Mouse (Mus musculus): Measurements from ENCODE around the gene Zfp524. TPM values are rescaled to one million over a fixed set of nuclear protein-coding genes. Genes with fewer than 3 reads are reported as not detected.
"Not testable (repeated sequence)": the region's sequence is repeated elsewhere in the genome, so short reads cannot be mapped to it uniquely, and the experiment has no call there.

Zfp524 gene
- total and polyA plus RNA-seq, 3 experiments: 8.7 to 17.7 (median 9.2) TPM

DNA sequence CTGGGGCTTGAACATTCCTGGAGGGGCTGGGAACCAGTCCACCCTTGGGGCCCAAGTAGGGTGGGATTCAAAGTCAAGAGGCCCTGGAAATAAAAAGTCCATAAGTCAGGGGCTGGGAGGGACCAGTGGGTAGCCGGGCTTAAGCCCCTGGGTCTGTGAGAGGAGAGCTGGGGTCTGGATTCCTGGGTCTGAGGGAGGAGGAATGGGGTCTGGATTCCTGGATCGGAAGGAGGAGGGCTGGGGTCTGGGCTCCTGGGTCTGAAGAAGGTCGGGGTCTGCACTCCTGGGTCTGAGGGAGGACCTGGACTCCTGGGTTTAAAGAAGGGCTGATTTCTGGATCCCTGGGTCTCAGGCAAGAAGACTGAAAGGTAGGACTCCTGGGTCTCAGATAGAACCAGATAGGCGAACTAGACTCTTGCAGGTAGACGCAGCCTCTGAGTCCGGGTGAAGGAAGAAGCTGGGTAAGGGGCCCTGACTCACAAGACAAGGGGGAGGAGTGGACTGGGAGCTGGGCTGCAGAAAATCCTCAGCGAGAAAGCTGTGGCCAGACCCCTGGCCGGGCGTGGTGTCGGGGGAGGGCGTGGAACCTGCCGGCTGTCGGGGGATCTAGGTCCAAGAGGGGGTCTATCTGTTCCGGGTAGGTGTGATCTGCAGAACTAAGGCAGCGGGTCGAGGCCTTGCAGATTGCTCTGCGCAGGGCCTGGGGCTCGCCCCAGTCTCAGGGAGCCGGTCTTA, 18.8 kb upstream of the Zfp524 start:
- Histone ChIP-seq H3K79me2 (replicated peaks; ENCODE audit: control insufficient read depth, insufficient read depth, low read length) (no peaks in the 10 kb centered on the region), H3K9ac (ENCODE audit: low read depth, low read length) (peak overlapping the region; percentile 88), H3K36me3 (ENCODE audit: control insufficient read depth, insufficient read depth, low read length) (no peaks in the 10 kb centered on the region), H3K27me3 (ENCODE audit: control insufficient read depth, insufficient read depth, low read length) (no peaks in the 10 kb centered on the region), H3K4me1 (ENCODE audit: control insufficient read depth, insufficient read depth, low read length) (peaks cover 5% of the 10 kb centered on the region), H3K27ac (peak overlapping the region; percentile 75), H3K4me3 (peak overlapping the region; percentile 78)
- TF ChIP-seq POLR2A (IDR thresholded peaks at IDR 0.05; ENCODE audit: insufficient read depth, low read depth, low read length): no peak; the same call in 1 of the 2 replicates
- TF ChIP-seq CTCF (IDR thresholded peaks at IDR 0.05): no peak
- TF ChIP-seq EP300 (IDR thresholded peaks at IDR 0.05; ENCODE audit: insufficient read depth, low read depth, low read length): no peak
- DNase-seq: no peak
- intact Hi-C loops (cut with DNase I): loop anchor here (2.0 kb wide), 2 partner anchors 17 to 55 kb away; partner anchors contain the start of gene Zfp580
- WGBS: 7% methylated on average over 19 of the region's 19 CpGs

DNA sequence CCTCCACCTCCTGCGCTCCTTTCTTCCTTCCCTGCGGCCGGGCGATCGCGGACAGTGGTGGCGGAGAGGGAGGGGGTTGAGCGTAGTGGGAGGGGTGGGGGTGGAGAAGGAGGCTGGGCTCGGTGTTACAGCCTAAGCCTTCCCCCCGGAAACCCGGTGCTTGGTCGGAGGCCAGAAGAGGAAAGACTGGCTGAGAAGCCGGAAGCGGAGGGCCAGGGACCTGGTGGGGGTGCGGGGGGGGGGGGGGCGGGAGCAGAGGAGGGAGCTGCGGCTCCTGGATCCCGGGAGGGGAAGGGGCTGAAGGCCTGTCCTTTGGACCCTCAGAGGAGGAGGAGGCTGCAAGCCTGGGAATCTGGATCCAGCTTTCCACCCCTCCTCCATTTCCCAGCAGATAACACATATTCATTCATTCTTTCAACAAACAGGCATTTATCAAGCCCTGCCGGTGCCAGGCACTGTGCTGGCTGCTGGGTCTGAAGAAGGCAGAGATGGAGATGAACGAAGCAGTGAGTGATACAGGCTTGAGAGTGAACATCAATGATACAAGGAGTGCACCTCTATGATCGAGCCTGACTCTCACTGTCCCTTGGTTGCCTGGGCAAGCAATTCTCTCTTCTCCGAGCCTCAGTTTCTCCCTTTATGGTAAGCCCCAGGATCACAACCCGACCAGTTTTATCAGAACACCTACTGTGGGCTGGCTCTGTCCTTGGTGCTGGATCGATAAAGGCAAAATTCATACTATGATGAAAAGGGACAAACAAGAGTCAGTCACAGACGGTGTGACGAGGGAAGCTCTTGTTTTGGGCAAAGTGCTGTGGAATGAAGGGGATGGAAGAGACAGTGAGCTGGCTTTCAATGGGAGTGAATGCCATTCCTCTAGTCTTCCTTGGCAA, 18.0 kb upstream of the Zfp524 start, which contains the start of gene Zfp579:
Zfp579 (minus strand) TSS at position 156 of the 893 bp plus-strand sequence.
- 4% methylated on average over 20 of the region's 26 CpGs for WGBS
- no peaks in the 10 kb centered on the region for H3K36me3 ChIP-seq (ENCODE audit: control insufficient read depth, insufficient read depth, low read length)
- peak; percentile 88 to 93 for DNase-seq
- peaks cover 5% of the 10 kb centered on the region for H3K4me1 ChIP-seq (ENCODE audit: control insufficient read depth, insufficient read depth, low read length)
- peak within 1 kb of the TSS; percentile 88 for H3K9ac ChIP-seq (ENCODE audit: low read depth, low read length)
- H3K27me3 ChIP-seq (ENCODE audit: control insufficient read depth, insufficient read depth, low read length): no peaks in the 10 kb centered on the region
- peak within 1 kb of the TSS; percentile 78 for H3K4me3 ChIP-seq
- no peaks in the 10 kb centered on the region for H3K79me2 ChIP-seq (replicated peaks; ENCODE audit: control insufficient read depth, insufficient read depth, low read length)
- intact Hi-C loops (cut with DNase I): loop anchor here (2.0 kb wide), 2 partner anchors 17 to 55 kb away; partner anchors contain the start of gene Zfp580
- TF ChIP-seq CTCF (IDR thresholded peaks at IDR 0.05) (no peak), EP300 (IDR thresholded peaks at IDR 0.05; ENCODE audit: insufficient read depth, low read depth, low read length) (0 out of 2 replicates have a peak, but pooled peaks have one; percentile 67), POLR2A (IDR thresholded peaks at IDR 0.05; ENCODE audit: insufficient read depth, low read depth, low read length) (peak; percentile 34; the same call in 1 of the 2 replicates)
- peak within 1 kb of the TSS; percentile 75 for H3K27ac ChIP-seq

GRCm38 (mm10) chr7:4996934-4997333, 17.3 kb upstream of the Zfp524 start:
- no peak overlapping the region for H3K9ac ChIP-seq (ENCODE audit: low read depth, low read length)
- WGBS: 46% methylated on average over 8 of the region's 8 CpGs
- no peaks in the 10 kb centered on the region for H3K36me3 ChIP-seq (ENCODE audit: control insufficient read depth, insufficient read depth, low read length)
- H3K27ac ChIP-seq: no peak overlapping the region
- H3K79me2 ChIP-seq (replicated peaks; ENCODE audit: control insufficient read depth, insufficient read depth, low read length): no peaks in the 10 kb centered on the region
- H3K4me1 ChIP-seq (ENCODE audit: control insufficient read depth, insufficient read depth, low read length): peaks cover 5% of the 10 kb centered on the region
- TF ChIP-seq CTCF (IDR thresholded peaks at IDR 0.05) (no peak), EP300 (IDR thresholded peaks at IDR 0.05; ENCODE audit: insufficient read depth, low read depth, low read length) (no peak), POLR2A (IDR thresholded peaks at IDR 0.05; ENCODE audit: insufficient read depth, low read depth, low read length) (no peak)
- no peaks in the 10 kb centered on the region for H3K27me3 ChIP-seq (ENCODE audit: control insufficient read depth, insufficient read depth, low read length)
- no peak overlapping the region for H3K4me3 ChIP-seq
- no peak for DNase-seq
- intact Hi-C loops (cut with DNase I): loop anchor here (2.0 kb wide), 2 partner anchors 16 to 54 kb away; partner anchors contain the start of gene Zfp580

DNA sequence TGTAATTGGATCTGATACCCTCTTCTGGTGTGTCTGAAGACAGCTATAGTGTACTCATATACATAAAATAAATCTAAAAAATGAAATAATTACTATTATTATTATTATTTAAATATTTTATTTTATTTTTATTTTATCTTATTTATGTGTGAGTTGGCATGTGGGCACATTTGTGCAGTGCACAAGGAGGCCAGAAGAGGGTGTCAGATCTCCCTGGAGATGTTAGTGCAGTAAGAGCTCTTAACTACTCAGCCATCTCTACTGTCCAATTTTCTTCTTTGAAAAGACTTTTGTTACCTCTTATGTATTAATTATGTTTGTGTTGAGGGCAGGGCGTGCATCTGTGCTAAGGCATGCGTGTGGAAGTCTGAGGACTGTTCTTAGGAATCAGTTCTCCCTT, 14.3 kb upstream of the Zfp524 start:
- peaks cover 5% of the 10 kb centered on the region for H3K4me1 ChIP-seq (ENCODE audit: control insufficient read depth, insufficient read depth, low read length)
- no peaks in the 10 kb centered on the region for H3K79me2 ChIP-seq (replicated peaks; ENCODE audit: control insufficient read depth, insufficient read depth, low read length)
- H3K36me3 ChIP-seq (ENCODE audit: control insufficient read depth, insufficient read depth, low read length): no peaks in the 10 kb centered on the region
- H3K27ac ChIP-seq: no peak overlapping the region
- TF ChIP-seq CTCF (IDR thresholded peaks at IDR 0.05) (peak; percentile 64), POLR2A (IDR thresholded peaks at IDR 0.05; ENCODE audit: insufficient read depth, low read depth, low read length) (no peak)
- H3K9ac ChIP-seq (ENCODE audit: low read depth, low read length): no peak overlapping the region
- intact Hi-C loops (cut with DNase I): loop anchor here (1.0 kb wide), 1 partner anchor 47 kb away; no protein-coding TSS in a partner anchor
- 68% methylated on average over 2 of the region's 2 CpGs for WGBS
- H3K27me3 ChIP-seq (ENCODE audit: control insufficient read depth, insufficient read depth, low read length): no peaks in the 10 kb centered on the region
- DNase-seq: no peak
- no peak overlapping the region for H3K4me3 ChIP-seq

DNA sequence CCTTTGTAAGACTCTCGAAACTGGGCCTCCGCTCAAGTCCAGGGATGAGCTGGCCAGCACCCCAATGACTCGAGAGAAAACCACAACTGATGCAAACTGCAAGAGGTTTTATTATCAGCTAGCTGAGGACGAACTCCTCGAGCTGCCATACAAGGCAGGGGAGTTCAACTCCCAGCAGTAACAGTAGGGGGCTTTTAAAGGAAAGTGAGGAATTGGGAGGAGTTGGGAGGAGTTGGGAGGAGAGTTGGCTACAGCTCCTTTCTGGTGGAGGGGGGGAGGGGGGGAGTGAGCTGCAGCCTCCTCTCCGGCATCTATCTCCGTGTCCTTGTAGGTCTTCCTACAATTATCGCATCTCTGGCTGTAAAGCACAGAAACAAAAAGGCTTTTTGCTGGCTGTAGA, 11.3 kb upstream of the Zfp524 start:
- H3K4me3 ChIP-seq; H3K79me2 ChIP-seq (replicated peaks; ENCODE audit: control insufficient read depth, insufficient read depth, low read length); intact Hi-C loops (cut with DNase I); H3K36me3 ChIP-seq (ENCODE audit: control insufficient read depth, insufficient read depth, low read length); DNase-seq; H3K27ac ChIP-seq; H3K9ac ChIP-seq (ENCODE audit: low read depth, low read length); H3K4me1 ChIP-seq (ENCODE audit: control insufficient read depth, insufficient read depth, low read length); H3K27me3 ChIP-seq (ENCODE audit: control insufficient read depth, insufficient read depth, low read length): not testable (repeated sequence)
- WGBS: 70% methylated on average over 8 of the region's 8 CpGs

Measured in heart, adult 2 months (tissue).